Mouse (Mus musculus) intestine, embryonic 15.5 days (tissue): ENCODE results near the gene Hoxd3. TPM values are rescaled to one million over a fixed set of nuclear protein-coding genes. Genes with fewer than 3 reads are reported as not detected.

Experiments
- ATAC-seq: fragments of 200-750 bp; cut with Nextera tagmentation; 2 replicates; pipeline ENCODE4 v1.8.0; 2017; ENCODE audit warnings: moderate TSS enrichment, moderate library complexity
- H3K27ac ChIP-seq: fragments of 300-500 bp; sonication (generic); 2 replicates; pipeline ENCODE4 v1.5.1; 2015; ENCODE audit warnings: mild to moderate bottlenecking, inconsistent platforms
- H3K27me3 ChIP-seq: fragments of 300-500 bp; sonication (generic); replicated peaks from 2 replicates; pipeline ENCODE4 v1.6.1; 2015; ENCODE audit warnings: inconsistent platforms
- H3K36me3 ChIP-seq: fragments of 300-500 bp; sonication (generic); 2 replicates; pipeline ENCODE4 v1.6.1; 2015; ENCODE audit warnings: inconsistent platforms
- H3K4me1 ChIP-seq: fragments of 300-500 bp; sonication (generic); replicated peaks from 2 replicates; pipeline ENCODE4 v1.6.1; 2015; ENCODE audit warnings: inconsistent platforms
- H3K4me2 ChIP-seq: fragments of 300-500 bp; sonication (generic); replicated peaks from 2 replicates; pipeline ENCODE4 v1.6.1; 2015; ENCODE audit warnings: mild to moderate bottlenecking, inconsistent platforms
- H3K4me3 ChIP-seq: fragments of 300-500 bp; sonication (generic); replicated peaks from 2 replicates; pipeline ENCODE4 v1.5.1; 2015; ENCODE audit warnings: inconsistent platforms
- H3K9ac ChIP-seq: fragments of 300-500 bp; sonication (generic); 2 replicates; pipeline ENCODE4 v1.6.1; 2015; ENCODE audit warnings: inconsistent platforms
- H3K9me3 ChIP-seq: fragments of 300-500 bp; sonication (generic); 2 replicates; pipeline ENCODE4 v1.6.1; 2016; ENCODE audit warnings: inconsistent platforms
- WGBS: fragments of 180-500 bp; shearing (Covaris S2); methylation state at CpG from one replicate; pipeline ENCODE4 v1.1.7; 2015; 5-methylcytosine and 5-hydroxymethylcytosine counted together
- polyA plus RNA-seq: library from polyadenylated mRNA; unstranded; fragments of >200 nt; fragmentation: Nextera tagmentation; extraction: Ambion mirVana; gene quantifications from 2 replicates; pipeline ENCODE4 v1.2.1, GENCODE M21; 2015

Gene Hoxd3
- polyA plus RNA-seq, 1 experiment from 2014 or later, result 19.2 TPM

- H3K27ac ChIP-seq, result no peak overlapping the region
- H3K9ac ChIP-seq, result no peak overlapping the region
- H3K36me3 ChIP-seq, result no peaks in the 10 kb centered on the region
- H3K4me1 ChIP-seq, result peaks cover 14% of the 10 kb centered on the region
- H3K27me3 ChIP-seq, result peaks cover 91% of the 10 kb centered on the region
- H3K4me3 ChIP-seq, result peak overlapping the region; percentile 28
- 5% methylated on average over 40 of the region's 40 CpGs for WGBS
- H3K9me3 ChIP-seq, result no peaks in the 10 kb centered on the region
- ATAC-seq, result peak; percentile 54
- H3K4me2 ChIP-seq, result peak overlapping the region; percentile 64
Measured at GRCm38 (mm10) chr2:74672481-74673362, 39.0 kb upstream of the Hoxd3 start.

DNA sequence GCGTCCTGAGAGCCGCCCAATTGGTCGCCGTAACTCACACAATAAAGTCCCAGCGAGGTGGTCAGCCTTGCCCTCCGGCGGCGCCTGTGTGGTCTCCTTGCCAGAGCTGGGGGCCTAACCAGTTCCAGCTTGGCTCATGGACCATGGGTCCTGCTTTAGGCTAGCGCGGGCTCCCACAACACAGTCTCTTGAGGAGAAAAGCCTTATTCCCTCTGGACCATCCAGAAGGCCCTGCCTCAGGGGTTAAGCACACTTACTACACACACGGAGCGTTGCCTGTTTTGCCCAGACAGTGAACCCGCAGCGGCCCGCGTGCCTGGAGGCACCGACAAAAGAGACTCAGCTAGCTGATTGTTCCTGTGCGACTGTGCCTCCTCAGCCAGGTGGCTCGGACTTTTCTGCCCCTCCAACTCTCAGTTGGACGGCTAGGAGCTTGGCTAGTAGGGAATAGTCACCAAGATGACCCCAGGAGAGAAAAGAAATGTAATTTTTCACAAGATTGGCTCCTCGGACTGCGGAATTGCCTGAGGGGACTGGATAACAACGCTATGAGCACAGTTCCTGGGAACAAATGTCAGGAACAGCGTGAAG, 37.8 kb upstream of the Hoxd3 start:
- 5% methylated on average over 24 of the region's 24 CpGs for WGBS
- H3K27me3 ChIP-seq, result peaks cover 90% of the 10 kb centered on the region
- no peak for ATAC-seq
- peaks cover 4% of the 10 kb centered on the region for H3K4me1 ChIP-seq
- H3K9ac ChIP-seq, result no peak overlapping the region
- H3K9me3 ChIP-seq, result no peaks in the 10 kb centered on the region
- no peak overlapping the region for H3K27ac ChIP-seq
- no peak overlapping the region for H3K4me2 ChIP-seq
- H3K4me3 ChIP-seq, result no peak overlapping the region
- no peaks in the 10 kb centered on the region for H3K36me3 ChIP-seq

- H3K4me3 ChIP-seq, result no peak within 1 kb of the TSS
- H3K27me3 ChIP-seq, result peaks cover 93% of the 10 kb centered on the region
- peaks cover 6% of the 10 kb centered on the region for H3K4me1 ChIP-seq
- no peak for ATAC-seq
- H3K9me3 ChIP-seq, result no peaks in the 10 kb centered on the region
- no peak within 1 kb of the TSS for H3K4me2 ChIP-seq
- H3K36me3 ChIP-seq, result no peaks in the 10 kb centered on the region
- H3K9ac ChIP-seq, result no peak within 1 kb of the TSS
- no peak within 1 kb of the TSS for H3K27ac ChIP-seq
- 5% methylated on average over 47 of the region's 47 CpGs for WGBS
Measured at GRCm38 (mm10) chr2:74674881-74675665, 36.7 kb upstream of the Hoxd3 start, which contains the start of gene Hoxd12. TSS of gene Hoxd12 (plus strand) at chr2:74675013.

DNA sequence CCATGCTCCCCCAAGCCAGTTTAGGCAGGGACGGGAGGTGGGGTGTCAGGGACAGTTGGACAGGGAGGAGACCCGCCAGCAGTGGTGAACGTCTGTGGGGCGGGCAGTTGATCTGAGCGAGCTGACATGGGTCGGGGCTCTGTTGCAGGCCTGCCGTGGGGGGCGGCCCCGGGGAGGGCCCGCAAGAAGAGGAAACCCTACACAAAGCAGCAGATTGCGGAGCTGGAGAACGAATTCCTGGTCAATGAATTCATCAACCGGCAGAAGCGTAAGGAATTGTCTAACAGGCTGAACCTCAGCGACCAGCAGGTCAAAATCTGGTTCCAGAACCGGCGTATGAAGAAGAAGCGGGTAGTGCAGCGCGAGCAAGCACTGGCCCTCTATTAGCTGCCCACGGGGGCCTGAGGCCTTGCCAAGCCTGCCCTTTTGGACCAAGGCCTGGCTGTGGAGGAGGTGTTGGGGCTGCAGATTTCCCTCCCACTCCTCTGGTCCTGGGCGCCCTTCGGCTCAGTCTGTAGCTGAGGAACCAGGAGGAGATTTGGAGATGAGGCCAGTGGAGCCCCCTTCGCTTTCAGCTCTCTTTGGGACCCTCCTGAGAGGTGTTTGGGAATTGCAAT, 36.0 kb upstream of the Hoxd3 start:
- Histone ChIP-seq H3K4me2 (no peak overlapping the region), H3K9ac (no peak overlapping the region), H3K4me1 (peaks cover 6% of the 10 kb centered on the region), H3K27me3 (peaks cover 95% of the 10 kb centered on the region), H3K27ac (no peak overlapping the region), H3K4me3 (no peak overlapping the region), H3K9me3 (no peaks in the 10 kb centered on the region), H3K36me3 (no peaks in the 10 kb centered on the region)
- 8% methylated on average over 24 of the region's 24 CpGs for WGBS
- no peak for ATAC-seq

DNA sequence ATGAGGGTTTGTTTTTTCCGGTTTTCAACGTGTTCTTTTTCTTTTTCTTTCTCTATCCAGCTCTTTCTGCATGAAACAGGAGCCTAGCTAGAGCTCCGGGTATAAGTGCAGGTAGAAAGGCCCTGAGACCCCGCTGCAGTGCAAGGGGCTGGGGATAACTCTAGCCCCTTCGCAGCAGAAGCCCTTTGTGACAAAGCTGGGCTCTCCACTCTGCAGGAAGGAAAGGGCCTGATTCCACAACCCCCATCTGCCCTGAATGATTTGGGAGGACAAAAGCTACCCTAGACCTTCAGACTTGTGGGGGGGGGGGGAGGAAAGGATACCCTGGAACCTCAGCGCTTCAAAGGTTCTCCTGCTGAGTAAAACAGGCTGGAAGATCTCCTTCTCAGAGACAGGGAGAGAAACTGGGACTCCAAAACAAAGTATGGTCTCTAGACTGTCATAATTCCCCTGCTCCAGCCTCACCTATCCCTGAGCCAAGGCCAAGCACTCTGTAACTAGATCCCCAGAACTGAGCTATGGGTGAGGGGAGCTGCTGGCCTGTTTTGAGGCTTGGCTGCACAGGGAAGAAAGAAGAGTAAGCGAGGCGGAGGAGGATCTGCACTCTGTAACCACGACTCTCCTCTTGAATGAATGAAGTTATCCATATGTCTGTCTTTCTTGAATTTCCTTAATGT, 35.2 kb upstream of the Hoxd3 start:
- Histone ChIP-seq H3K27me3 (peaks cover 97% of the 10 kb centered on the region), H3K9ac (no peak overlapping the region), H3K4me1 (peaks cover 6% of the 10 kb centered on the region), H3K36me3 (no peaks in the 10 kb centered on the region), H3K4me2 (no peak overlapping the region), H3K27ac (no peak overlapping the region), H3K4me3 (no peak overlapping the region), H3K9me3 (no peaks in the 10 kb centered on the region)
- 9% methylated on average over 9 of the region's 9 CpGs for WGBS
- ATAC-seq, result no peak

- H3K4me2 ChIP-seq, result no peak overlapping the region
- H3K27me3 ChIP-seq, result peaks cover 97% of the 10 kb centered on the region
- H3K4me3 ChIP-seq, result no peak overlapping the region
- no peaks in the 10 kb centered on the region for H3K9me3 ChIP-seq
- WGBS, result 27% methylated on average over 2 of the region's 2 CpGs
- H3K4me1 ChIP-seq, result peaks cover 12% of the 10 kb centered on the region
- ATAC-seq, result no peak
- H3K9ac ChIP-seq, result no peak overlapping the region
- H3K27ac ChIP-seq, result no peak overlapping the region
- no peaks in the 10 kb centered on the region for H3K36me3 ChIP-seq
Measured at GRCm38 (mm10) chr2:74677106-74677505, 34.6 kb upstream of the Hoxd3 start.

DNA sequence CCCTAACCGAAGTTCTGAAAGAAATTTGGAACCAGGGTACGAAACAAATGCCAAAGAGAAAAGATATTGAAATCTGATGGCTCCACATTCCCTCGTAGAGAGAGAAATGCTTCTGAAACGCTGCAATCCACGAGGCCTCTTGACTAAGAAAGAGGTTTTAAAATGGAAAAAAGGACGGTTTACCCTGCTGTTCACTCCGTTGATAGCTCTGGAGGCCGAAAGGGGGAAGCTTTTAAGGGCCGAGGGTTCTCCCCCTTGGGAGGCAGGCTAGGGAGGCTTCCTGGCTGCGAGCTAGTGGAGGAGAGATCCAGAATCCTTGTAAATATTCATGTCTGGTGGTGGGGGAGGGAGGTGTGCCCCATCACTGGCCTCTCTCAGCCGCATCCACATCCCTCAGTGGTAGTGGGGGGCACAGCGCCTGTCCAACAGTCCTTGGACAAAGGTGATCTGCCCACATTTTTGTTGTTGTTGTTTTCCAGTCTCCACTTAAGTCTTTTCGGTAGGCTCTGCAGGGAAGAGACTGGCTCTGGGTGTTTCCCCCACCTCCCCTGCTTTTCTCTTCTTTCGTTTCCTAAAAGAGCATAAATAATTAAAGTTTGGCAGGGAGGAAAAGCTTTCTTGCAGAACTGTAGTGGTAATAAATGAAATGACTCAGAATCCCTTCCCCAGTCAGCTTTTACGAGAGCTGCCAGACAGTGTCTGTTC, 32.7 kb upstream of the Hoxd3 start, which contains the start of gene Hoxd11:
TSS of gene Hoxd11 (plus strand) at position 667 of the 705 bp plus-strand sequence.
- Histone ChIP-seq H3K4me3 (peak within 1 kb of the TSS; percentile 16), H3K4me1 (peaks cover 17% of the 10 kb centered on the region), H3K36me3 (no peaks in the 10 kb centered on the region), H3K9me3 (no peaks in the 10 kb centered on the region), H3K4me2 (peak within 1 kb of the TSS; percentile 38), H3K27me3 (peaks cover 99% of the 10 kb centered on the region), H3K9ac (no peak within 1 kb of the TSS), H3K27ac (0 out of 2 replicates have a peak within 1 kb of the TSS, but pooled peaks have one; percentile 11)
- WGBS, result 3% methylated on average over 15 of the region's 15 CpGs
- ATAC-seq, result no peak

GRCm38 (mm10) chr2:74679596-74679971, 32.1 kb upstream of the Hoxd3 start:
- Histone ChIP-seq H3K9me3 (no peaks in the 10 kb centered on the region), H3K27ac (0 out of 2 replicates have a peak overlapping the region, but pooled peaks have one; percentile 11), H3K4me1 (peaks cover 17% of the 10 kb centered on the region), H3K9ac (no peak overlapping the region), H3K4me2 (peak overlapping the region; percentile 38), H3K27me3 (peaks cover 99% of the 10 kb centered on the region), H3K36me3 (no peaks in the 10 kb centered on the region), H3K4me3 (peak overlapping the region; percentile 16)
- WGBS, result under 1% methylated on average over 26 of the region's 26 CpGs
- no peak for ATAC-seq

GRCm38 (mm10) chr2:74679980-74680379, 31.7 kb upstream of the Hoxd3 start:
- ATAC-seq, result no peak
- H3K4me1 ChIP-seq, result peaks cover 17% of the 10 kb centered on the region
- H3K9ac ChIP-seq, result no peak overlapping the region
- 0 out of 2 replicates have a peak overlapping the region, but pooled peaks have one; percentile 11 for H3K27ac ChIP-seq
- H3K9me3 ChIP-seq, result no peaks in the 10 kb centered on the region
- 2% methylated on average over 23 of the region's 23 CpGs for WGBS
- H3K4me3 ChIP-seq, result peak overlapping the region; percentile 16
- peaks cover 99% of the 10 kb centered on the region for H3K27me3 ChIP-seq
- H3K36me3 ChIP-seq, result no peaks in the 10 kb centered on the region
- H3K4me2 ChIP-seq, result peak overlapping the region; percentile 38

DNA sequence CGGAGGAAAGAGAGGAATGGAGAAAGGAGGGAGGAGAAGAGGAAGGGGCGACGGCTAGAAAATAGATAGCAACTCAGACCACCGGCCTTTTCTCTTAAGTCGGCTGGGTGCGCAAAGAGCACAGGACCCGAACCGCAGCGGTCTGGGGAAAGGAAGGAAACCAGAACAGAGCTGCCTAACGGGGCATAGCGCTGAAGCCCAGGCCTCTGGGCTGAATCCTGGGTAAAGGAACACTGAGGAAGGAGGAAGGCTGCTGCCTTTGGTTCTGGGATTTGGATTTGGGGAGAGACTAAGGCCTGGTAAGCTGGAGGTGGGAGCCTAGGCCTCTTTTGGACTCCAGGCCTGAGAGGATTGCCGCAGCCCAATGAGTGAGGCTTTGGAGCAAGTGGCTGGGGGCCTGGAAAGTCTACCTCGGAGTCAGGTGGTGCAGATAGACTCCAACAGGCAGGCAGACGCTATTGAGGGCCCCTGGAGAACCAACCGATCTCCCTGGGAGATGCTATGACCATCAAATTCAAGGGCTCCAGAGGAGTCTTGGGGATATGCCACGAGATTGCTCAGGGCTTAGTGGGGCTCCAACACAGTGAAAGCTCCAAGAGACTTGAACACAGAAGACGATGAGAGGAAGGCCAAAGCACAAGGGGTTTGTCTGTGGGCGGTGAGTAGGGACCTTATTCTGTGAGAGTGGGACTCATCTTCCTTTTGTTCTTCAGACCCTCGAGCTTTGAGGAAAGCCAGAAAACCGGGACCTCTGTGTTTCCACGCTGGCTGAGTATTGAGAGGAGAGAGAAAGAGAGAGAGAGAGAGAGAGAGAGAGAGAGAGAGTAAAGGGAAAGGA, 30.9 kb upstream of the Hoxd3 start:
- no peak overlapping the region for H3K9ac ChIP-seq

More for the DNA sequence above, 30.9 kb upstream of the Hoxd3 start:
- peak overlapping the region; percentile 16; the same call in 1 of the 2 replicates for H3K4me3 ChIP-seq
- no peaks in the 10 kb centered on the region for H3K36me3 ChIP-seq
- H3K27ac ChIP-seq, result no peak overlapping the region
- H3K27me3 ChIP-seq, result peaks cover 97% of the 10 kb centered on the region
- H3K4me2 ChIP-seq, result 0 out of 2 replicates have a peak overlapping the region, but pooled peaks have one; percentile 3
- peaks cover 17% of the 10 kb centered on the region for H3K4me1 ChIP-seq
- ATAC-seq, result no peak
- H3K9me3 ChIP-seq, result no peaks in the 10 kb centered on the region
- 5% methylated on average over 21 of the region's 21 CpGs for WGBS
